Mouse (Mus musculus): Measurements from ENCODE around the gene Paxip1.

Gene Paxip1

GRCm38 (mm10) chr5:27724460-27724859, 67.0 kb downstream of the Paxip1 start:
- no peak for DNase-seq

GRCm38 (mm10) chr5:27719311-27719710, 72.2 kb downstream of the Paxip1 start:
- DNase-seq = no peak

GRCm38 (mm10) chr5:27717301-27717700, 74.2 kb downstream of the Paxip1 start:
- no peak for DNase-seq

- no peak for DNase-seq
Measured at GRCm38 (mm10) chr5:27716026-27716425, 75.5 kb downstream of the Paxip1 start.

GRCm38 (mm10) chr5:27714356-27714755, 77.1 kb downstream of the Paxip1 start:
- DNase-seq = no peak

- no peak for DNase-seq
Measured at GRCm38 (mm10) chr5:27711461-27712192, 79.9 kb downstream of the Paxip1 start.

- peak; percentile 11 to 47 for DNase-seq
Measured at GRCm38 (mm10) chr5:27708209-27708608, 83.3 kb downstream of the Paxip1 start.

GRCm38 (mm10) chr5:27707283-27707682, 84.2 kb downstream of the Paxip1 start:
- no peak for DNase-seq

- DNase-seq = no peak
Measured at GRCm38 (mm10) chr5:27706551-27706950, 84.9 kb downstream of the Paxip1 start.

GRCm38 (mm10) chr5:27705020-27705419, 86.5 kb downstream of the Paxip1 start:
- no peak for DNase-seq

- no peak for DNase-seq
Measured at GRCm38 (mm10) chr5:27702482-27702881, 89.0 kb downstream of the Paxip1 start.
